Mouse (Mus musculus): ENCODE data around the gene Sik2.

Gene Sik2

GRCm38 (mm10) chr9:50905321-50905720 lies 103.6 kb downstream of the Sik2 start:
- TF ChIP-seq GATA4 (IDR thresholded peaks at IDR 0.05; ENCODE audit: insufficient replicate concordance, low read length) = no peak

- TF ChIP-seq GATA4 (IDR thresholded peaks at IDR 0.05; ENCODE audit: insufficient replicate concordance, low read length) = no peak
Measured at GRCm38 (mm10) chr9:50904196-50904847, 104.6 kb downstream of the Sik2 start.

- TF ChIP-seq GATA4 (IDR thresholded peaks at IDR 0.05; ENCODE audit: insufficient replicate concordance, low read length) = no peak
Measured at GRCm38 (mm10) chr9:50900026-50900920, 108.6 kb downstream of the Sik2 start.

GRCm38 (mm10) chr9:50893665-50894064 lies 115.2 kb downstream of the Sik2 start:
- no peak for TF ChIP-seq GATA4 (IDR thresholded peaks at IDR 0.05; ENCODE audit: insufficient replicate concordance, low read length)

GRCm38 (mm10) chr9:50890494-50891090 lies 118.3 kb downstream of the Sik2 start:
- no peak for TF ChIP-seq GATA4 (IDR thresholded peaks at IDR 0.05; ENCODE audit: insufficient replicate concordance, low read length)

- no peak for TF ChIP-seq GATA4 (IDR thresholded peaks at IDR 0.05; ENCODE audit: insufficient replicate concordance, low read length)
Measured at GRCm38 (mm10) chr9:50889964-50890363, 118.9 kb downstream of the Sik2 start.

- TF ChIP-seq GATA4 (IDR thresholded peaks at IDR 0.05; ENCODE audit: insufficient replicate concordance, low read length) = no peak
Measured at GRCm38 (mm10) chr9:50889211-50889610, 119.7 kb downstream of the Sik2 start.

- TF ChIP-seq GATA4 (IDR thresholded peaks at IDR 0.05; ENCODE audit: insufficient replicate concordance, low read length) = no peak
Measured at GRCm38 (mm10) chr9:50887351-50887750, 121.5 kb downstream of the Sik2 start.

- no peak for TF ChIP-seq GATA4 (IDR thresholded peaks at IDR 0.05; ENCODE audit: insufficient replicate concordance, low read length)
Measured at GRCm38 (mm10) chr9:50886870-50887269, 122.0 kb downstream of the Sik2 start.

GRCm38 (mm10) chr9:50885600-50885987 lies 123.3 kb downstream of the Sik2 start:
- TF ChIP-seq GATA4 (IDR thresholded peaks at IDR 0.05; ENCODE audit: insufficient replicate concordance, low read length) = no peak

- no peak for TF ChIP-seq GATA4 (IDR thresholded peaks at IDR 0.05; ENCODE audit: insufficient replicate concordance, low read length)
Measured at GRCm38 (mm10) chr9:50884741-50885599, 123.9 kb downstream of the Sik2 start.

- no peak for TF ChIP-seq GATA4 (IDR thresholded peaks at IDR 0.05; ENCODE audit: insufficient replicate concordance, low read length)
Measured at GRCm38 (mm10) chr9:50884093-50884492, 124.8 kb downstream of the Sik2 start.

- TF ChIP-seq GATA4 (IDR thresholded peaks at IDR 0.05; ENCODE audit: insufficient replicate concordance, low read length) = no peak
Measured at GRCm38 (mm10) chr9:50882183-50882582, 126.7 kb downstream of the Sik2 start.

GRCm38 (mm10) chr9:50877431-50877830 lies 131.4 kb downstream of the Sik2 start:
- no peak for TF ChIP-seq GATA4 (IDR thresholded peaks at IDR 0.05; ENCODE audit: insufficient replicate concordance, low read length)

- no peak for TF ChIP-seq GATA4 (IDR thresholded peaks at IDR 0.05; ENCODE audit: insufficient replicate concordance, low read length)
Measured at GRCm38 (mm10) chr9:50876287-50876686, 132.6 kb downstream of the Sik2 start.
